Mouse (Mus musculus) testis, adult 2 months (tissue): ENCODE results near the gene Sgpp2. TPM values are rescaled to one million over a fixed set of nuclear protein-coding genes. Genes with fewer than 3 reads are reported as not detected.

Source experiments
- H3K27ac ChIP-seq: fragments of 200-500 bp; 2 replicates; pipeline ENCODE4 v1.5.1; 2012; ENCODE audit warnings: low read depth, low read length; ENCODE audit not compliant: control insufficient read depth, insufficient read depth
- H3K27me3 ChIP-seq: fragments of 200-500 bp; 2 replicates; pipeline ENCODE4 v1.6.1; 2012; ENCODE audit warnings: mild to moderate bottlenecking, low read length, moderate library complexity; ENCODE audit not compliant: control insufficient read depth, insufficient read depth
- H3K36me3 ChIP-seq: fragments of 200-500 bp; 2 replicates; pipeline ENCODE4 v1.6.1; 2012; ENCODE audit warnings: mild to moderate bottlenecking, low read length; ENCODE audit not compliant: control insufficient read depth, insufficient read depth
- H3K4me1 ChIP-seq: fragments of 200-500 bp; 2 replicates; pipeline ENCODE4 v1.6.1; 2012; ENCODE audit warnings: low read length; ENCODE audit not compliant: control insufficient read depth, insufficient read depth
- H3K4me3 ChIP-seq: fragments of 200-500 bp; 2 replicates; pipeline ENCODE4 v1.5.1; 2012; ENCODE audit warnings: low read depth, mild to moderate bottlenecking, low read length, moderate library complexity, mixed read lengths; ENCODE audit not compliant: control insufficient read depth
- CTCF ChIP-seq: fragments of 200-500 bp; IDR thresholded peaks from 2 replicates; pipeline ENCODE4 v1.5.1; 2012; ENCODE audit warnings: low read depth, mild to moderate bottlenecking, inconsistent platforms, low read length, moderate library complexity; ENCODE audit not compliant: control insufficient read depth, insufficient read depth, insufficient replicate concordance
- POLR2A ChIP-seq: fragments of 200-500 bp; IDR thresholded peaks from 2 replicates; pipeline ENCODE4 v1.6.1; 2012; ENCODE audit warnings: low read depth, mild to moderate bottlenecking, inconsistent platforms, low read length, moderate library complexity; ENCODE audit not compliant: control insufficient read depth
- polyA plus RNA-seq: library from polyadenylated mRNA; depleted of rRNA; stranded (reverse); fragments of >200 nt; gene quantifications from 2 replicates; pipeline ENCODE4 v1.2.3, GENCODE M21; 2012

Gene Sgpp2
- polyA plus RNA-seq, 1 experiment, result 8.7 TPM

DNA sequence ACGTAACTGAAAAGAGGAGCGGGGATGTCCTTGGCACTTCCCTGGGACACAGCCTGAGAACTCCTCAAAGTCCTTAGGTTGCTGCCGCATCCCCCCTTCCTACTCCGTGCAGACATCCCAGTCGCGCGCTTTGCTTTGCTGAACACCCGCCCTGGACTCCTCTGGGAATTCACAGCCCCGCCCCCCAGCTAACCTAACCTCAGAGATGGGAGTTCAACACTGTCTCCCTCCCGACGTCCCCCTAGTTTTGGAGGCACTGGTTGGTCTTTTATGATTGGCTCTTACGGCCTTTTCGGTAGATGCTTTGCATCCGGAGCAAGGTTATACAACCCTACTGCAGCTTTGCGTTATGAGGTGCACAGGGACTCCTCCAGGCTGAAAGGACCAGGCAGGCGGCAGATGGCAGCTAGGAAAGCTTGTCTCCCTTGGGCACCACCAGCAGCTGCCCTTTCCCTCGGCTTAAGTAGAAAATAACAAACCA is 756 bp downstream of the Sgpp2 start:
- Histone ChIP-seq H3K27ac (no peak overlapping the region), H3K36me3 (no peaks in the 10 kb centered on the region), H3K27me3 (no peaks in the 10 kb centered on the region), H3K4me3 (peak overlapping the region; percentile 85), H3K4me1 (peaks cover 18% of the 10 kb centered on the region)
- TF ChIP-seq POLR2A, result no peak
- no peak for TF ChIP-seq CTCF

DNA sequence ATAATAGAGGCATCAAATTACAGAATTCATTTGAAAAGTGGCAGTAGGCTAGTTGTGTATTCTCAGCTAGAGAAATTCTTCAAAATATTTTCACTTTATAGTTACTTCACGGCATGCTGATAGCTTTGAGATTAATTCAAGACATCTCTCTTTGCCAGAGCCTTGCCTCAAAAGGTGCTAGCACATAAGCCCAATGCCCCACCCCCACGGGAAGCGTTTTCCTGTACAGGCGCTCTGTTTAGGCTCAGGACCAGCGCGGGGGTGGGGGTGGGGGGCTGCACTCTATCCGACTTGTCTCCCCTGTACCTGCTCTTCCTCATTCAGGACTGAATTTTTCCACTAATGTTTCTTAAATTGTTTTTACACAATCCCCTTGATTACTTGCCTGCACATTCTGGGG is 1.3 kb downstream of the Sgpp2 start:
- Histone ChIP-seq H3K36me3 (no peaks in the 10 kb centered on the region), H3K4me3 (no peak overlapping the region), H3K27me3 (no peaks in the 10 kb centered on the region), H3K27ac (no peak overlapping the region), H3K4me1 (peaks cover 18% of the 10 kb centered on the region)
- no peak for TF ChIP-seq CTCF
- no peak for TF ChIP-seq POLR2A

DNA sequence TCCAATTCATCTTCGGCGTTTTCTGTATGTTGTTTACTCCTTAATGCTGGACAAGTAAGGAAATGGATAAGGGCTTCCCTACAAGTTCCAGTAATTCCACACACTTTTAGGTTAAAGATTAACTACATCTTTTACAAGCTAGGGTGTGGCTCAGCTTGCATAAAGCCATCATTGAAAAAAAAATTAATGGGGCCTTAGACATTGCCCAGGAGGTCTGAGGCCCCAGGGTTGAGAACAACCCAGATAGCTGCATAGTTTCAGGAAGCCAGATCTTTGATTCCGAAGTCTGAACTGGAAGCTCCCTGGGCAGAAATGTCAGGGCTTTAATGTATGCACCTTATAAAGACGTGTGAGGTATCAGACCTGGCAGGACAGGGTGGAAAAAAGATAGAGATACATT is 2.8 kb downstream of the Sgpp2 start:
- no peak for TF ChIP-seq POLR2A
- TF ChIP-seq CTCF, result no peak
- Histone ChIP-seq H3K27ac (no peak overlapping the region), H3K4me3 (no peak overlapping the region), H3K27me3 (no peaks in the 10 kb centered on the region), H3K4me1 (peaks cover 18% of the 10 kb centered on the region), H3K36me3 (no peaks in the 10 kb centered on the region)

DNA sequence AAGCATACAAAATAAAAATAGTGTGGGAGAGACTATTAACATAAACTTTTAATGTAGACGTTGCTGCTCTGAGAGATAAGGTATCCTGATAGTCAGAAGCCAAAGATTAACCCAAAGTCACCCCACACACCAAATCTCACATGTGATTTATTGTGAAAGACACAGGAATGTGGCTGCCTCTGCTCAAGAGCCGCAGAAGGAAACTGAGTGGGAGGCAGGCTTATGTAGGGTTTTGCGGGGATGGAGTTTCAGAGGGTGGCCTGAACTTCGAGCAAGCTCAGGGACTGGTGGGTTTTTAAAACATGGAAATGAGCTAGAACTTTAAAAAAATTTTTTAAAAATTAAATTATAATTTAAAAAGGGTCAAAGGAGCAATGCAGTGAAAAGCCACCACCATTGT is 3.8 kb downstream of the Sgpp2 start:
- Histone ChIP-seq H3K36me3 (no peaks in the 10 kb centered on the region), H3K27ac (no peak overlapping the region), H3K4me1 (peaks cover 18% of the 10 kb centered on the region), H3K27me3 (no peaks in the 10 kb centered on the region), H3K4me3 (no peak overlapping the region)
- TF ChIP-seq POLR2A (no peak), CTCF (no peak)

DNA sequence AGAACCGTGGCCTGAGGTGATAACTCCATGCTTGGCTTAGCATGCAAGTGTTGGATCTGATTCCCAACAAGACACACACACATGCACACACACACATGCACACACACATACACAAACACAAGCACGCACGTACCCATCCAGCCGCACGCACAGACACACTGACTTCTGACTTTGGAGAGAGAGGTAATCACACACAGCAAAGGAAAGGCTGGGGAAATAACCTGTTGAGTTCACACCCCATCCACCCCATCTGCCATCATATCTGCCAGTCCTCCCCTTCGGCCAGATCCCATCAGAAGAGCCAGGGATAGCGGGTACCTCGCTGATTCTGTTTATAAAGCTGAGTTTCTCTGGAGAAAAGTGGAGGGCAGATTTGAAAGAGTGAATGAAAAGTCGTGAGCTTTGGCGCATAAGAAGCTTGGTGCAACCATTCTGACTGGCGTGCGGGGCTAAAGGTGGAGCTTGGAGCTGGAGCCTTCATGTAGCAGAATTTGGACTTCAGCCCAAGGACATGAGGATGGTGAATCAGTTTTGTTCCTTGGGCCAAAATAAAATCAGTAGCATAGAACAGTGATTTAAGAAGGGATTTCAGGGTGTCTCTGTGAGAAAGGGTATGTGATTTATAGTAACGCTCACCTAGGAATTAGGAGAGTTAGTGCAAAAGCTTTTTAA is 8.1 kb downstream of the Sgpp2 start:
- Histone ChIP-seq H3K27me3 (no peaks in the 10 kb centered on the region), H3K4me1 (no peaks in the 10 kb centered on the region), H3K36me3 (no peaks in the 10 kb centered on the region), H3K4me3 (no peak overlapping the region), H3K27ac (no peak overlapping the region)
- TF ChIP-seq POLR2A (no peak), CTCF (no peak)

- H3K27me3 ChIP-seq, result no peaks in the 10 kb centered on the region
- no peaks in the 10 kb centered on the region for H3K36me3 ChIP-seq
- no peaks in the 10 kb centered on the region for H3K4me1 ChIP-seq
- TF ChIP-seq POLR2A, result no peak
- TF ChIP-seq CTCF, result no peak
- H3K27ac ChIP-seq, result no peak overlapping the region
- no peak overlapping the region for H3K4me3 ChIP-seq
Observed at GRCm38 (mm10) chr1:78320291-78320690, 10.1 kb downstream of the Sgpp2 start.

- Histone ChIP-seq H3K4me3 (no peak overlapping the region), H3K36me3 (no peaks in the 10 kb centered on the region), H3K4me1 (no peaks in the 10 kb centered on the region), H3K27me3 (no peaks in the 10 kb centered on the region), H3K27ac (no peak overlapping the region)
- TF ChIP-seq CTCF, result no peak
- TF ChIP-seq POLR2A, result no peak
Observed at GRCm38 (mm10) chr1:78322098-78322778, 12.1 kb downstream of the Sgpp2 start.
